In genomic region chr3:88698051-88698450, GRCm38 (mm10) we compare ENCODE assay signal across 33 mouse cellular contexts. TPM values are rescaled to one million over a fixed set of nuclear protein-coding genes. Genes with fewer than 3 reads are reported as not detected.
"Had no signal": no experiment of that assay in that cellular context is flagged by ENCODE, and none has a peak within 500 bp of the region (broad histone marks: within the 10 kb centered on the region; RNA-seq: fewer than 3 reads in every experiment).

No protein-coding gene starts in this region.

- H3K4me1 ChIP-seq: embryonic facial prominence, embryonic 10.5 days; embryonic facial prominence, embryonic 12.5 days; embryonic facial prominence, embryonic 13.5 days; embryonic facial prominence, embryonic 15.5 days; forebrain, embryonic 10.5 days; forebrain, embryonic 12.5 days; forebrain, embryonic 13.5 days; forebrain, embryonic 15.5 days had no signal

- H3K9ac ChIP-seq: embryonic facial prominence, embryonic 12.5 days; embryonic facial prominence, embryonic 13.5 days; embryonic facial prominence, embryonic 15.5 days; forebrain, embryonic 12.5 days; forebrain, embryonic 13.5 days; forebrain, embryonic 15.5 days; forebrain, postnatal 0 days had no signal

- DNase-seq: cerebellum, adult 2 months; cerebellum, adult 8-10 months; cerebellum, adult 9-10 months; cerebellum, adult 9-11 months; cerebellum, postnatal 10 days; cerebellum, postnatal 14 days; cerebellum, postnatal 25 days; cerebellum, postnatal 36 days; embryo, embryonic 11 days; forebrain, postnatal 0 days; gastrocnemius, adult 2 months; gastrocnemius, postnatal 10 days; gastrocnemius, postnatal 14 days; gastrocnemius, postnatal 25 days; gastrocnemius, postnatal 36 days; heart, adult 18-20 months; heart, adult 2 months had no signal

- H3K4me2 ChIP-seq: embryonic facial prominence, embryonic 12.5 days; embryonic facial prominence, embryonic 13.5 days; embryonic facial prominence, embryonic 15.5 days; forebrain, embryonic 12.5 days; forebrain, embryonic 13.5 days; forebrain, embryonic 15.5 days had no signal

- H3K27ac ChIP-seq: embryonic facial prominence, embryonic 10.5 days; embryonic facial prominence, embryonic 12.5 days; embryonic facial prominence, embryonic 13.5 days; embryonic facial prominence, embryonic 15.5 days; forebrain, embryonic 10.5 days; forebrain, embryonic 12.5 days; forebrain, embryonic 13.5 days; forebrain, embryonic 15.5 days; gastrocnemius, adult 2 months; heart, adult 2 months had no signal

- H3K4me3 ChIP-seq: embryonic facial prominence, embryonic 10.5 days; embryonic facial prominence, embryonic 12.5 days; embryonic facial prominence, embryonic 13.5 days; embryonic facial prominence, embryonic 15.5 days; erythroblast, embryonic 14.5 days; forebrain, embryonic 10.5 days; forebrain, embryonic 12.5 days; forebrain, embryonic 13.5 days; forebrain, embryonic 15.5 days; gastrocnemius, adult 2 months; heart, adult 2 months had no signal

- ATAC-seq: forebrain, embryonic 13.5 days; forebrain, embryonic 14.5 days; forebrain, embryonic 15.5 days; forebrain, embryonic 16.5 days; forebrain, postnatal 0 days had no signal

- H3K27me3 ChIP-seq: embryonic facial prominence, embryonic 12.5 days; embryonic facial prominence, embryonic 13.5 days; embryonic facial prominence, embryonic 15.5 days; forebrain, embryonic 12.5 days; forebrain, embryonic 13.5 days; forebrain, embryonic 15.5 days had no signal

- H3K9me3 ChIP-seq: embryonic facial prominence, embryonic 10.5 days; embryonic facial prominence, embryonic 12.5 days; embryonic facial prominence, embryonic 13.5 days; embryonic facial prominence, embryonic 15.5 days; forebrain, embryonic 10.5 days; forebrain, embryonic 12.5 days; forebrain, embryonic 13.5 days; forebrain, embryonic 15.5 days had no signal

RNA-seq across cellular contexts. Expression of gene Rxfp4, which starts 45.1 kb away (rescaled TPM):
- polyA plus RNA-seq: cerebellum, adult 2 months; cortical plate, adult 2 months; embryonic facial prominence, embryonic 10.5 days; embryonic facial prominence, embryonic 11.5 days; embryonic facial prominence, embryonic 12.5 days; embryonic facial prominence, embryonic 13.5 days; embryonic facial prominence, embryonic 15.5 days; erythroblast, embryonic 14.5 days; forebrain, embryonic 10.5 days; forebrain, embryonic 11.5 days; forebrain, embryonic 12.5 days; forebrain, embryonic 13.5 days; forebrain, embryonic 14.5 days; forebrain, embryonic 15.5 days; forebrain, embryonic 16.5 days; forebrain, postnatal 0 days; frontal cortex, adult 2 months; gonadal fat pad, adult 2 months; heart, adult 2 months had no signal
